Mouse (Mus musculus): ENCODE results near the gene Veph1.

Veph1 gene

GRCm38 (mm10) chr3:66296545-66296944 lies at the start of gene Veph1:
TSS of gene Veph1 (minus strand) at chr3:66296837.
- peak; percentile 56 for DNase-seq

- no peak for DNase-seq
Observed at GRCm38 (mm10) chr3:66340742-66341141, 44.1 kb upstream of the Veph1 start.

GRCm38 (mm10) chr3:66332401-66332729 lies 35.7 kb upstream of the Veph1 start:
- DNase-seq, result no peak

GRCm38 (mm10) chr3:66331592-66332400 lies 35.2 kb upstream of the Veph1 start:
- DNase-seq, result peak; percentile 90

- DNase-seq, result no peak
Observed at GRCm38 (mm10) chr3:66330896-66331579, 34.4 kb upstream of the Veph1 start.

- DNase-seq, result peak; percentile 67
Observed at GRCm38 (mm10) chr3:66325962-66326834, 29.6 kb upstream of the Veph1 start.

- peak; percentile 55 for DNase-seq
Observed at GRCm38 (mm10) chr3:66325486-66325951, 28.9 kb upstream of the Veph1 start.

- no peak for DNase-seq
Observed at GRCm38 (mm10) chr3:66314793-66315715, 18.4 kb upstream of the Veph1 start.

- DNase-seq, result no peak
Observed at GRCm38 (mm10) chr3:66310586-66310985, 13.9 kb upstream of the Veph1 start.

GRCm38 (mm10) chr3:66309531-66309930 lies 12.9 kb upstream of the Veph1 start:
- DNase-seq, result no peak

- DNase-seq, result peak; percentile 49
Observed at GRCm38 (mm10) chr3:66295236-66295635, 1.4 kb downstream of the Veph1 start.

GRCm38 (mm10) chr3:66294729-66295128 lies 1.9 kb downstream of the Veph1 start:
- no peak for DNase-seq

- DNase-seq, result peak; percentile 83
Observed at GRCm38 (mm10) chr3:66292356-66292946, 4.2 kb downstream of the Veph1 start.

GRCm38 (mm10) chr3:66263270-66263669 lies 33.4 kb downstream of the Veph1 start:
- no peak for DNase-seq

GRCm38 (mm10) chr3:66262319-66262718 lies 34.3 kb downstream of the Veph1 start:
- peak; percentile 64 for DNase-seq

- no peak for DNase-seq
Observed at GRCm38 (mm10) chr3:66254504-66255105, 42.0 kb downstream of the Veph1 start.

GRCm38 (mm10) chr3:66251842-66252241 lies 44.8 kb downstream of the Veph1 start:
- DNase-seq, result no peak

GRCm38 (mm10) chr3:66240476-66240875 lies 56.2 kb downstream of the Veph1 start:
- DNase-seq, result no peak

- DNase-seq, result peak; percentile 58
Observed at GRCm38 (mm10) chr3:66236234-66236871, 60.3 kb downstream of the Veph1 start.

- DNase-seq, result no peak
Observed at GRCm38 (mm10) chr3:66224931-66225537, 71.6 kb downstream of the Veph1 start.
